Mouse (Mus musculus): ENCODE data around the gene Apobr. TPM values are rescaled to one million over a fixed set of nuclear protein-coding genes. Genes with fewer than 3 reads are reported as not detected.
A peak's percentile ranks its signal among the peaks of the same experiment; 100 is the strongest.

Gene Apobr
- total RNA-seq, 2 experiments from 2014 or later: 0.58 to 1.1 TPM

- DNase-seq (ENCODE audit: low spot score in 2 of 2): no peak
Observed at GRCm38 (mm10) chr7:126596414-126596813, 11.7 kb downstream of the Apobr start.

- DNase-seq (ENCODE audit: low spot score in 2 of 2): no peak
Observed at GRCm38 (mm10) chr7:126598919-126599318, 14.2 kb downstream of the Apobr start.

- no peak for DNase-seq (ENCODE audit: low spot score in 2 of 2)
Observed at GRCm38 (mm10) chr7:126601896-126602295, 17.2 kb downstream of the Apobr start.

GRCm38 (mm10) chr7:126602650-126603049 lies 17.9 kb downstream of the Apobr start:
- DNase-seq (ENCODE audit: low spot score in 2 of 2): no peak

- DNase-seq (ENCODE audit: low spot score in 2 of 2): no peak
Observed at GRCm38 (mm10) chr7:126606611-126607010, 21.9 kb downstream of the Apobr start.

GRCm38 (mm10) chr7:126607064-126607463 lies 22.3 kb downstream of the Apobr start:
- no peak for DNase-seq (ENCODE audit: low spot score in 2 of 2)

GRCm38 (mm10) chr7:126607796-126608195 lies 23.1 kb downstream of the Apobr start:
- DNase-seq (ENCODE audit: low spot score in 2 of 2): no peak

GRCm38 (mm10) chr7:126612736-126613135 lies 28.0 kb downstream of the Apobr start:
- DNase-seq (ENCODE audit: low spot score in 2 of 2): no peak

- DNase-seq (ENCODE audit: low spot score in 2 of 2): no peak
Observed at GRCm38 (mm10) chr7:126616707-126617106, 32.0 kb downstream of the Apobr start.

GRCm38 (mm10) chr7:126619559-126620275 lies 35.0 kb downstream of the Apobr start:
- DNase-seq (ENCODE audit: low spot score in 2 of 2): no peak

GRCm38 (mm10) chr7:126621452-126622359 lies 37.0 kb downstream of the Apobr start:
- DNase-seq (ENCODE audit: low spot score in 2 of 2): no peak

- no peak for DNase-seq (ENCODE audit: low spot score in 2 of 2)
Observed at GRCm38 (mm10) chr7:126623381-126623780, 38.6 kb downstream of the Apobr start.

GRCm38 (mm10) chr7:126624774-126625173 lies 40.0 kb downstream of the Apobr start:
- DNase-seq (ENCODE audit: low spot score in 2 of 2): no peak

GRCm38 (mm10) chr7:126625369-126625768 lies 40.6 kb downstream of the Apobr start:
- peak; percentile 20 to 21 for DNase-seq (ENCODE audit: low spot score in 2 of 2)

- DNase-seq (ENCODE audit: low spot score in 2 of 2): no peak
Observed at GRCm38 (mm10) chr7:126625807-126626600, 41.3 kb downstream of the Apobr start.

GRCm38 (mm10) chr7:126628111-126628510 lies 43.4 kb downstream of the Apobr start:
- no peak for DNase-seq (ENCODE audit: low spot score in 2 of 2)

GRCm38 (mm10) chr7:126629915-126630314 lies 45.2 kb downstream of the Apobr start:
- no peak for DNase-seq (ENCODE audit: low spot score in 2 of 2)

GRCm38 (mm10) chr7:126630824-126631518 lies 46.2 kb downstream of the Apobr start, which contains the start of gene Nupr1:
Gene Nupr1, minus strand, starts transcription at chr7:126630861.
- no peak for DNase-seq (ENCODE audit: low spot score in 2 of 2)

GRCm38 (mm10) chr7:126632478-126632877 lies 47.7 kb downstream of the Apobr start:
- DNase-seq (ENCODE audit: low spot score in 2 of 2): no peak

GRCm38 (mm10) chr7:126635375-126635774 lies 50.6 kb downstream of the Apobr start:
- DNase-seq (ENCODE audit: low spot score in 2 of 2): no peak
